Mouse (Mus musculus): ENCODE measurements around the gene Egfr. TPM values are rescaled to one million over a fixed set of nuclear protein-coding genes. Genes with fewer than 3 reads are reported as not detected.

Gene Egfr
- polyA plus RNA-seq, 1 experiment, result 63.3 TPM

DNA sequence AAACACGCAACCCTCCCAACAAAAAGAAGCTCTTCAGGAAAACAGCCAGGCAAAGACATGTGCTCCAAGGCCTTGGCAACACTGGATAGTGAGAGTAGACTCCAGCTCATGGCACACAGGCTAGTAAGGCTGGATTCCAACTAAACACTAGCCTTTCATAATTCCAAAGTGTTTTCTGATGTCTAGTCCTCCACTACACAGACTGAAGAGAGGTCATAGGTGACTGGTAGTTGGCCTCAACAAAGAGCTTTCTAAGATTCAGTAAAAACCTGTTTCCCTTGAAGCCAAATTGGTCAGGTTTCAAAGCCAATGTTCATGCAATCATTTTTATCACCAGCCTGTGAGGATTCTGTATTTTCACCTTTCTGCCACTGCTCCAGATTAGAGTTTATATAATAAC lies 99.4 kb downstream of the Egfr start:
- 86% methylated on average over 1 of the region's 1 CpGs for WGBS

DNA sequence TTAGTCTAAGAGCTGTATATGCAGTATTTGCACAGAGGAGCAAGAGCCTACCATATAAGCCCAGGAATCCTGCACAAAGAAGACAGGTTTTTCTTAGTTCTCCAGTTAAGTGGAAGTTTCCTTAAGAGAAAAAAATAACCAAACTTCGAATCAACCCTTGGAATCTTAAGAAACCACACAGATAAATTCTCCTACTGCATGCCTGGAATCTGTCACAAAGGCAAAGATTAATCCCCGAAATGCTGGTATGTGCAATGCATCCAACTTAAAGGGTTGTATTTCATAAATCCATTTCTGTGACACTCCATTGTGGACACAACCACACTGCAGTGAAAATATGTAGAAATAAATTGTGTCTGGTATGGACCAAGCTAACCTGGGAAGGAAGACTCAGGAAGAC lies 102.1 kb downstream of the Egfr start:
- H3K4me1 ChIP-seq (ENCODE audit: control insufficient read depth, insufficient read depth, insufficient read length, low read length), result no peaks in the 10 kb centered on the region
- no peak for TF ChIP-seq CTCF (IDR thresholded peaks at IDR 0.05; ENCODE audit: extremely low read depth, insufficient read length, insufficient replicate concordance, low read depth, low read length)
- no peak for TF ChIP-seq POLR2A (IDR thresholded peaks at IDR 0.05; ENCODE audit: low read depth, low read length)
- no peak overlapping the region for H3K27ac ChIP-seq (ENCODE audit: insufficient read depth, low read depth, low read length)
- no peaks in the 10 kb centered on the region for H3K27me3 ChIP-seq (ENCODE audit: control insufficient read depth, insufficient read depth, low read length)
- WGBS, result 75% methylated on average over 2 of the region's 2 CpGs
- H3K4me3 ChIP-seq (ENCODE audit: low read depth, low read length), result no peak overlapping the region
- H3K36me3 ChIP-seq (ENCODE audit: control insufficient read depth, insufficient read depth, low read length), result no peaks in the 10 kb centered on the region

More for the DNA sequence above, 99.4 kb downstream of the Egfr start:
- H3K36me3 ChIP-seq (ENCODE audit: control insufficient read depth, insufficient read depth, low read length), result no peaks in the 10 kb centered on the region
- no peak overlapping the region for H3K4me3 ChIP-seq (ENCODE audit: low read depth, low read length)
- H3K4me1 ChIP-seq (ENCODE audit: control insufficient read depth, insufficient read depth, insufficient read length, low read length), result no peaks in the 10 kb centered on the region
- TF ChIP-seq CTCF (IDR thresholded peaks at IDR 0.05; ENCODE audit: extremely low read depth, insufficient read length, insufficient replicate concordance, low read depth, low read length) (no peak), POLR2A (IDR thresholded peaks at IDR 0.05; ENCODE audit: low read depth, low read length) (no peak)
- no peak overlapping the region for H3K27ac ChIP-seq (ENCODE audit: insufficient read depth, low read depth, low read length)
- H3K27me3 ChIP-seq (ENCODE audit: control insufficient read depth, insufficient read depth, low read length), result no peaks in the 10 kb centered on the region

DNA sequence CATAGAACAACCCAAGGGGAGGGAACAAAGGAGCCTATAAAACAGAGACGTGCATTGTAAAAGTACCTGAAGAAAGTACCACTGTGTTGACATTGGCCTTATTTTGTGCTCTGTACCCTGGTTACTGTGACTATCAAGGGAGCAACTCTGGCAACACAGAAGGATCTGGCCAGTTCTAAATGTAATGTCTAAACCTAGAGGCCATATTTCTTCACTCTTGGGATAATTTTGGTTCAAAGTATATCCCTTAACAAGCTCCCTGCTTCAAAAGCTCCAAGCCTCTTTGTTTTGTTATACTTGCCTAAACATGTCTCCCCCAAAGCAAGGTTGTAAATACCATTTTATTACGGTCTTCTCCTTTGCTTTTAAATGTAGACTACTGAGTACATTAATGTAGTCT lies 105.3 kb downstream of the Egfr start:
- Histone ChIP-seq H3K4me1 (ENCODE audit: control insufficient read depth, insufficient read depth, insufficient read length, low read length) (no peaks in the 10 kb centered on the region), H3K4me3 (ENCODE audit: low read depth, low read length) (no peak overlapping the region), H3K36me3 (ENCODE audit: control insufficient read depth, insufficient read depth, low read length) (no peaks in the 10 kb centered on the region), H3K27ac (ENCODE audit: insufficient read depth, low read depth, low read length) (no peak overlapping the region), H3K27me3 (ENCODE audit: control insufficient read depth, insufficient read depth, low read length) (no peaks in the 10 kb centered on the region)
- 91% methylated on average over 2 of the region's 2 CpGs for WGBS
- TF ChIP-seq CTCF (IDR thresholded peaks at IDR 0.05; ENCODE audit: extremely low read depth, insufficient read length, insufficient replicate concordance, low read depth, low read length) (no peak), POLR2A (IDR thresholded peaks at IDR 0.05; ENCODE audit: low read depth, low read length) (no peak)

DNA sequence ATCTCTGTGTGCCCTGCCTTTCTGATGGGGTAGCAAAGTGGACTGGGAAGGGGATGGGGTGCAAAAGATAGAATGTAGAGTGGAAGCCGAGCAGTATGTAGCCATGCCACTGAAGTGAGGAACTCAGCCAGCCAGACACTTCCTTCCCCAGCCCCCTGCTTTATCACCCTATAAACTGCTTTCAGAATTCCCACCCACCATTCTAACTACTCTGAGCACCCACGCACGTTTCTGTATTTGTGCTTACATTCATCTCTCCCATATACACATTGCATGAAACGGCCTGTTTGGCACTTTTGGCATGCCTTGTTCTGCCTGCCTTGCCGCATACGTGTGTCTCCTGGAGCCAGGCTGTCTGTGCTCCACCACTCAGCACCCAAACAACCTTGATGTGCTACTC lies 109.0 kb downstream of the Egfr start:
- Histone ChIP-seq H3K4me1 (ENCODE audit: control insufficient read depth, insufficient read depth, insufficient read length, low read length) (no peaks in the 10 kb centered on the region), H3K4me3 (ENCODE audit: low read depth, low read length) (no peak overlapping the region), H3K27me3 (ENCODE audit: control insufficient read depth, insufficient read depth, low read length) (no peaks in the 10 kb centered on the region), H3K36me3 (ENCODE audit: control insufficient read depth, insufficient read depth, low read length) (peaks cover 1% of the 10 kb centered on the region; the same call in 1 of the 2 replicates), H3K27ac (ENCODE audit: insufficient read depth, low read depth, low read length) (no peak overlapping the region)
- TF ChIP-seq CTCF (IDR thresholded peaks at IDR 0.05; ENCODE audit: extremely low read depth, insufficient read length, insufficient replicate concordance, low read depth, low read length), result no peak
- no peak for TF ChIP-seq POLR2A (IDR thresholded peaks at IDR 0.05; ENCODE audit: low read depth, low read length)
- 80% methylated on average over 6 of the region's 6 CpGs for WGBS

DNA sequence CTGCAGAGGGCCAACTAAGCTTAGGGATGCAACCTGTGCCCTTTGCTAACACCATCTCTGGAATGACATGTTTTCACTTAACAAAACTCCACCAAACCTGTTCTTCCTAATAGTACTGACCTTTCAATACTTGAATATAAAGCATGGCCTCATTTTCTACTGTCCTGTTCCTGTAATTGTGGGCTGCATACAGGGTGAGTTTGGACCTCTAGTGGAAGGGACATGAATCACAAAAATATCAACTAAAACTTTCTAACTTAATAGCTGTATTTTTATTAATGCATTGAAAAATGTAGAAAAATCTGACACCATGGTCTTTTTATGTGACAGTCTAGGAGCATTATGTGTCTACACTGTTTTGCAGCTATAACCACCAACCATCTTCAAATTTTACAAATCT lies 111.5 kb downstream of the Egfr start:
- Histone ChIP-seq H3K4me3 (ENCODE audit: low read depth, low read length) (no peak overlapping the region), H3K36me3 (ENCODE audit: control insufficient read depth, insufficient read depth, low read length) (peaks cover 3% of the 10 kb centered on the region; the same call in 1 of the 2 replicates), H3K4me1 (ENCODE audit: control insufficient read depth, insufficient read depth, insufficient read length, low read length) (no peaks in the 10 kb centered on the region), H3K27me3 (ENCODE audit: control insufficient read depth, insufficient read depth, low read length) (no peaks in the 10 kb centered on the region), H3K27ac (ENCODE audit: insufficient read depth, low read depth, low read length) (no peak overlapping the region)
- TF ChIP-seq CTCF (IDR thresholded peaks at IDR 0.05; ENCODE audit: extremely low read depth, insufficient read length, insufficient replicate concordance, low read depth, low read length) (no peak), POLR2A (IDR thresholded peaks at IDR 0.05; ENCODE audit: low read depth, low read length) (no peak)

DNA sequence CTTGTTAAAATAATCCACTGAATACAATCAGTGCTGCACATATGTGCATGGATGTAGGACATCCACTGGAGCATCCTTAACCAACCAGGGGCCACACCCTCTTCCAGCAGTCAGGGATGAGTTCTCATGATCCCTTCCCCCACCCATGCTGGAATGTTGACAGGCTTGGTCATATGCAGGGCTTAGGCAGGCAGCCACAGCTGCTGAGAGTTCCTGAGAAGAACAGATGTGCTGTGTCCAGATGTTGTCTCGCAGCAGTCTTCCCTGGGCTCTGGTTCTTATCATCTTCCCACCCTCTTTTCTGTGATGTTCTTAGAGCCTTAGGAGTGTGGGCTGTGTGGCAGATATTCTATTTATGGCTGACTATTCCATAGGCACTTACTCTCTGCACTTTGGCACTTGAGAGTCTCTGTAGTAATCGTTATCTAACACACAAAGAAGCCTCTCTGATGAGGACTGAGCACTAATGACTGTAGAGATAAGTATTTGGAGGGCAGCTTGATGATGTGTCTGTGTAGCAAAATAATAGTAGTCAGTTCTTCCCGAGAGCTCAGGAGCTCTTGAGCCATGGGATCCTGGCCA lies 113.1 kb downstream of the Egfr start:
- TF ChIP-seq POLR2A (IDR thresholded peaks at IDR 0.05; ENCODE audit: low read depth, low read length), result no peak
- H3K36me3 ChIP-seq (ENCODE audit: control insufficient read depth, insufficient read depth, low read length), result peaks cover 5% of the 10 kb centered on the region
- WGBS, result 38% methylated on average over 3 of the region's 3 CpGs
- H3K27ac ChIP-seq (ENCODE audit: insufficient read depth, low read depth, low read length), result no peak overlapping the region
- H3K4me3 ChIP-seq (ENCODE audit: low read depth, low read length), result no peak overlapping the region
- H3K4me1 ChIP-seq (ENCODE audit: control insufficient read depth, insufficient read depth, insufficient read length, low read length), result no peaks in the 10 kb centered on the region
- H3K27me3 ChIP-seq (ENCODE audit: control insufficient read depth, insufficient read depth, low read length), result no peaks in the 10 kb centered on the region

DNA sequence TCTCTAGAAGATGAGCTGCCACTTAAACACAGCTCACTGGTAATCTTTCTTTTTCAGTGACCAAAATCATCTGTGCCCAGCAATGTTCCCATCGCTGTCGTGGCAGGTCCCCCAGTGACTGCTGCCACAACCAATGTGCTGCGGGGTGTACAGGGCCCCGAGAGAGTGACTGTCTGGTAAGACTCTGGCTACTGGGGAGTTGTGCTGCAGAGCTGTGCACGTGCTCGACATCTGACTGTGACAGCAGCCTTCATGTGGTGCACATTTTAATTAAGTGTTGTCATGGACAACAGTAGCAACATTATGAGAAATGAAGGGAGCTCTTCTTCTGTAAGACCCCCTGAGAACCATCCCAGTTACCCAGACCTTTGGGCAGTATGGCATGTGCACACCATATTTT lies 116.0 kb downstream of the Egfr start:
- H3K4me3 ChIP-seq (ENCODE audit: low read depth, low read length), result no peak overlapping the region
- 89% methylated on average over 6 of the region's 6 CpGs for WGBS

More for the DNA sequence above, 116.0 kb downstream of the Egfr start:
- no peaks in the 10 kb centered on the region for H3K4me1 ChIP-seq (ENCODE audit: control insufficient read depth, insufficient read depth, insufficient read length, low read length)
- no peak overlapping the region for H3K27ac ChIP-seq (ENCODE audit: insufficient read depth, low read depth, low read length)
- TF ChIP-seq POLR2A (IDR thresholded peaks at IDR 0.05; ENCODE audit: low read depth, low read length), result no peak
- TF ChIP-seq CTCF (IDR thresholded peaks at IDR 0.05; ENCODE audit: extremely low read depth, insufficient read length, insufficient replicate concordance, low read depth, low read length), result no peak
- no peaks in the 10 kb centered on the region for H3K27me3 ChIP-seq (ENCODE audit: control insufficient read depth, insufficient read depth, low read length)
- peaks cover 7% of the 10 kb centered on the region for H3K36me3 ChIP-seq (ENCODE audit: control insufficient read depth, insufficient read depth, low read length)

All from small intestine, adult 2 months (tissue).